Mouse (Mus musculus) C2C12 (cell line): ENCODE measurements at regions not wholly inside any gene's neighbourhood (a gene's known extent, or its start where the extent isn't known, plus 50 kb on each side); places are given as distances from the start of the nearest gene placed in this dataset.

Experiments used
- CEBPB ChIP-seq: IDR thresholded peaks from one replicate; pipeline ENCODE4 v1.6.1; 2011; ENCODE audit warnings: low read depth, mild to moderate bottlenecking, control low read depth, moderate library complexity
- CTCF ChIP-seq: IDR thresholded peaks from one replicate; pipeline ENCODE4 v1.5.1; 2011; ENCODE audit not compliant: control insufficient read depth, insufficient read depth, insufficient read length
- MYOD1 ChIP-seq: IDR thresholded peaks from one replicate; pipeline ENCODE4 v1.6.1; 2011; ENCODE audit warnings: low read depth; ENCODE audit not compliant: control insufficient read depth, insufficient read length

DNA sequence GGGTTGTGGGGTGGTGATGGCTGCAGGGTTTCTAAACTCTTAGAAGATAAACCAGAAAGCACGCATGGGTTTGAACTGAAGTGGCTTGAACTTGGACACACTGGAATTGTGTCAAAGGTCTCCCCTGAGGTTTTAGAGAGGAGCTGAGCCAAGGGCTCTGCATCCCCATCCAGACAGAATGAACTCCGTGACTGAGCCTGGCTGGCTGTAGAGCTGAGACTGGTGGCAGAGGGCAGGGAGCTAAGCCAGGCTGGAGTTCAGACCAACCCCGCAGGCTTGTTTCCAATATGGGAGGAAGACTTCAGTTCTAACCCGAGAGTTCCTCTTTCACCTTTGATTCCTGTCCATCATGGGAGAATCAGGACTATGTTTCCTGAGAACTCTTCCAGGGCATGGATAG is 96.9 kb downstream of the Irs2 start:
- TF ChIP-seq CTCF (no peak), CEBPB (no peak), MYOD1 (no peak)
